Mouse (Mus musculus) heart, embryonic 14.5 days (tissue): ENCODE data around the gene Copb1. TPM values are rescaled to one million over a fixed set of nuclear protein-coding genes. Genes with fewer than 3 reads are reported as not detected.

Experiments used
- ATAC-seq: fragments of 200-750 bp; cut with Nextera tagmentation; 2 replicates; pipeline ENCODE4 v1.8.0; 2017; ENCODE audit warnings: low read depth, moderate TSS enrichment; ENCODE audit not compliant: insufficient number of reproducible peaks, insufficient read depth, low FRiP score
- H3K27ac ChIP-seq, 2 experiments: fragments of 200-500 bp in 1 of 2; fragments of 300-500 bp in 1 of 2; sonication (generic) in 1 of 2; replicated peaks in 1 of 2; 2 replicates each; pipeline ENCODE4 v1.5.1; 2012 to 2014; ENCODE audit warnings: low read depth in 2 of 2, low read length in 2 of 2, control low read depth in 1 of 2, mild to moderate bottlenecking in 1 of 2, mixed read lengths in 1 of 2; ENCODE audit not compliant: control insufficient read depth in 1 of 2, insufficient read depth in 1 of 2
- H3K27me3 ChIP-seq: fragments of 300-500 bp; sonication (generic); 2 replicates; pipeline ENCODE4 v1.6.1; 2014; ENCODE audit warnings: mild to moderate bottlenecking, low read length, control low read depth; ENCODE audit not compliant: control insufficient read depth, insufficient read depth
- H3K36me3 ChIP-seq: fragments of 300-500 bp; sonication (generic); 2 replicates; pipeline ENCODE4 v1.6.1; 2014; ENCODE audit warnings: mild to moderate bottlenecking, control low read depth, low read length, mixed read lengths; ENCODE audit not compliant: control insufficient read depth, insufficient read depth
- H3K4me1 ChIP-seq, 2 experiments: fragments of 200-500 bp in 1 of 2; fragments of 300-500 bp in 1 of 2; sonication (generic) in 1 of 2; 2 replicates each; pipeline ENCODE4 v1.6.1; 2012 to 2014; ENCODE audit warnings: low read length in 2 of 2, control low read depth in 1 of 2, mixed read lengths in 1 of 2; ENCODE audit not compliant: control insufficient read depth in 2 of 2, insufficient read depth in 2 of 2
- H3K4me2 ChIP-seq: fragments of 300-500 bp; sonication (generic); 2 replicates; pipeline ENCODE4 v1.6.1; 2014; ENCODE audit warnings: mild to moderate bottlenecking, low read length
- H3K4me3 ChIP-seq, 2 experiments: fragments of 200-500 bp in 1 of 2; fragments of 300-500 bp in 1 of 2; sonication (generic) in 1 of 2; 2 replicates each; pipeline ENCODE4 v1.5.1; 2012 to 2014; ENCODE audit warnings: low read length in 2 of 2, mild to moderate bottlenecking in 2 of 2, control low read depth in 1 of 2, low read depth in 1 of 2, moderate library complexity in 1 of 2; ENCODE audit not compliant: control insufficient read depth in 1 of 2, insufficient read depth in 1 of 2
- H3K9ac ChIP-seq: fragments of 300-500 bp; sonication (generic); 2 replicates; pipeline ENCODE4 v1.6.1; 2014; ENCODE audit warnings: mild to moderate bottlenecking, low read length
- H3K9me3 ChIP-seq: fragments of 300-500 bp; sonication (generic); 2 replicates; pipeline ENCODE4 v1.6.1; 2016; ENCODE audit warnings: low read length, control low read depth; ENCODE audit not compliant: control insufficient read depth
- WGBS: fragments of 180-500 bp; shearing (Covaris S2); extraction: QIAGEN DNeasy Blood & Tissue Kit; methylation state at CpG from one replicate; pipeline ENCODE4 v1.1.7; 2014; 5-methylcytosine and 5-hydroxymethylcytosine counted together
- polyA plus RNA-seq: library from polyadenylated mRNA; unstranded; fragments of >200 nt; fragmentation: Nextera tagmentation; extraction: Ambion mirVana; gene quantifications from 2 replicates; pipeline ENCODE4 v1.2.1, GENCODE M21; 2014

Copb1 gene
- polyA plus RNA-seq, 1 experiment from 2014 or later: 88.9 TPM

DNA sequence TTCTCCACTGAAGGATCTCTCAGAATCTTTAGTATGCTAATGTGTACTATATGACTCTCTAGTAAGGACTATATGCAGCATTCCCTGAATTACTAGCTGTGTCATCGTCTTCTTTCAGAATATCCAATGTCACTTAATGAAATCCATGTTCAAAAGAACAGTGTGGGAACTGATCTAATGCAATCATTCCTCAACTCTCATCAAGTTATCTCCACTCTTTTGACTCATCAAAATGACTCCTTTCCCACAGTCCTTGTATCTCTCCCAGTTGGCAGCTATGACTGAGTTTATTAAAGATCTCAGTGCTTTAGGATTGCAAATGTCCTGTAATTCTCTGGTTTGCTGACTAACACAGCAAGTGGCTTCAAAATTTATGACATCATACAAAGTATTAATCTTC lies 40.1 kb downstream of the Copb1 start:
- no peak overlapping the region for H3K4me3 ChIP-seq
- no peak overlapping the region for H3K9ac ChIP-seq
- no peaks in the 10 kb centered on the region for H3K27me3 ChIP-seq
- 84% methylated on average over 1 of the region's 1 CpGs for WGBS
- H3K27ac ChIP-seq: no peak overlapping the region
- H3K36me3 ChIP-seq: peaks cover 57% of the 10 kb centered on the region
- no peaks in the 10 kb centered on the region for H3K9me3 ChIP-seq
- ATAC-seq: no peak
- H3K4me2 ChIP-seq: no peak overlapping the region
- no peaks in the 10 kb centered on the region for H3K4me1 ChIP-seq

DNA sequence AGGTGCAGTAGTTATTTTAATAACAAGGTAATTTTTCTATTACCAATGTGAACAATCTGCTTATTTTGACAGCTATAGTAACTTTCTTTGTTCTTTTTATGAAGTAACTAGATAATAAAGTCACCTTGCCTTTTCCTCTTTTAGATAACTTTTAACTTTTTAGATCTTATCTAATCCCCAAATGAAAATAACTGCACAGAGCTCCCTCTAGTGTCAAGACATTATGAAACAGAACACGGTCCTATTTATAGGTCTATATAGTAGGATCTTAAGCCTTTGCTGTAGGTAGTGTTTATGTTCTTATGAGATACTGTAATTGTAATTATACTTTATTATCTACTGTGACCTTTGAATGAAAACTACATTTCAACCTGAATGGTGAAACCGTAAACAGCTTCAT lies 41.0 kb downstream of the Copb1 start:
- Histone ChIP-seq H3K9me3 (no peaks in the 10 kb centered on the region), H3K4me1 (no peaks in the 10 kb centered on the region), H3K4me3 (no peak overlapping the region), H3K4me2 (no peak overlapping the region), H3K27ac (no peak overlapping the region), H3K36me3 (peaks cover 55% of the 10 kb centered on the region), H3K27me3 (no peaks in the 10 kb centered on the region), H3K9ac (no peak overlapping the region)
- 58% methylated on average over 2 of the region's 2 CpGs for WGBS
- ATAC-seq: no peak

DNA sequence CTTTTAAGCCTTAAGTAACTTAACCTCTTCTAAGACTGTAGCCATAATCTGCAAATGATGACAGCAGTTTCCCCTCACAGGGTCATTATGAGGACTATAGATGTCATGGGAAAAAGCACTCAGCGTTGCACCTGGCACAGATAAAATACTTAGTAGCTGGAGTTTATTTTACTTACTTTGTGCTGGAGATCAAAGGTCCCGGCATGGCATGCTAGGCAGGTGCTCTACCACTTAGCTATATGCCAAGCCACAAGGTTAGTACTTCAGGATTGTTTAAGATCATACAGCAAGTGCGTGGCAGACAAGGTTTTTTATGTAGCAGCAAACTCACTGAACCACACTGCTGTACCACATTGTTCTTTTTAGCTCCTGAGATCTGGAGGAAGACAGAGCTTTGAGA lies 43.9 kb downstream of the Copb1 start:
- ATAC-seq: no peak
- no peak overlapping the region for H3K9ac ChIP-seq
- H3K27ac ChIP-seq: no peak overlapping the region
- H3K9me3 ChIP-seq: no peaks in the 10 kb centered on the region
- 81% methylated on average over 3 of the region's 3 CpGs for WGBS
- H3K4me1 ChIP-seq: no peaks in the 10 kb centered on the region
- H3K27me3 ChIP-seq: no peaks in the 10 kb centered on the region
- H3K36me3 ChIP-seq: peaks cover 31% of the 10 kb centered on the region
- no peak overlapping the region for H3K4me3 ChIP-seq
- H3K4me2 ChIP-seq: no peak overlapping the region

DNA sequence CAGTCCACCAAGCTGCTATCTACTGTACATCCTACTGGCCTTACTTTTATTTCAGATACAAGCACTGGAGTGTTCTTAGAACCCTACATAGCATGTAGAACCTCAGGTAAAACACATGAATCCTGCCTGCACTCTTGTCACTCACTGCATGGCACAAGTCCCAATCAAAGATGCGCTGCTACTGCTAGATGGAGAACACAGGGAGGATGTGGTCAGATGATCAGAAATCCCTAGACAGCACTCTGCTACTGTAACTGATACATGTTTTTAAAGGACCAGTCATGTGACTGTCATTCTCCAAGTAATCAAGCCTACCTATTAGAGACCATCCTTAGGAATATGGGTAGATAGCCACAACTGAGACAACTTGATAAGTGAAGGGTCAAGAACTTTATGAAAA lies 44.7 kb downstream of the Copb1 start:
- Histone ChIP-seq H3K4me3 (no peak overlapping the region), H3K36me3 (peaks cover 25% of the 10 kb centered on the region), H3K9me3 (no peaks in the 10 kb centered on the region), H3K4me1 (no peaks in the 10 kb centered on the region), H3K27ac (no peak overlapping the region), H3K4me2 (no peak overlapping the region), H3K9ac (no peak overlapping the region), H3K27me3 (no peaks in the 10 kb centered on the region)
- ATAC-seq: no peak
- 85% methylated on average over 1 of the region's 1 CpGs for WGBS

DNA sequence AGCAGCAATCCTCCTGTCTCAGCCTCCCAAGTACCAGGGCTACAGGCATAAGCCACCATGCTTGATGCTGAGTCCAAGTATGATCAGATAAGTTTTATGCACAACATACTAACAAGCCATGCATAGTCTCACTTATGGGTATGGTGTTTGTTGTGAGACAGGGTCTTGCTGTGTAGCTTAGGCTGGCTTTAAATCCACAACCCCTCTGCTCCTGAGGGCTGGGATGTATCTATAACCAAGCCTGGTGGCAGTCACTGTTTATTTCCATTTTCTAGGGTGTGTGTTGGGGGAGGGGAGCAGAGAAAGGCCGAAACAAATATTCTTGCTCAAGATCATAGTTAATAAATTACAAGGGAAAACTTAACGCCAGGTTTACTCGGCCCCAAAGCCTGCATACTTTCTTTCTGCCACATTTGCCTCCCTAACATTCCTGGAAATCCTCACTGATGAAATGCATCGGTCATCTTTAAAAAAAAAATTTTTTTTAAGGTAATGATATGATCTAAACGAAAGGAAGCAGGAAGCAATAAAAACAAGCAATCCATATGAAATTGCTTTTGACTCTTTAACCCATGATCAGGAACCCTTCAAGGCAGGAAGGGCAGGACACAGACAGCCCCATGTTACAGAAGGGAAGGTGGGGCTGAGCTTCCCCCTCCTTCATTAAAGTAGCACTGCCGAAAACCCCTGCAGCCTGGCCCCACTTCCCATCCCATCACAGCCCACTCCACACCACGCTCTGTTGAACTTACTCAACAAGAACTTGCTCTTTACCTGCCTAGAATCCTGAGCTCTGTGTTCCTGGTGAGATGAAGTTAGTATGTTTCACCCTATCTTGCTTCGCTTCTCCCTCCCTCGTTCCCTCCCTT lies 50.8 kb downstream of the Copb1 start:
- no peak for ATAC-seq
- peak overlapping the region in 1 of 2 experiments; percentile 9; a peak in 1 of 4 replicates for H3K27ac ChIP-seq

DNA sequence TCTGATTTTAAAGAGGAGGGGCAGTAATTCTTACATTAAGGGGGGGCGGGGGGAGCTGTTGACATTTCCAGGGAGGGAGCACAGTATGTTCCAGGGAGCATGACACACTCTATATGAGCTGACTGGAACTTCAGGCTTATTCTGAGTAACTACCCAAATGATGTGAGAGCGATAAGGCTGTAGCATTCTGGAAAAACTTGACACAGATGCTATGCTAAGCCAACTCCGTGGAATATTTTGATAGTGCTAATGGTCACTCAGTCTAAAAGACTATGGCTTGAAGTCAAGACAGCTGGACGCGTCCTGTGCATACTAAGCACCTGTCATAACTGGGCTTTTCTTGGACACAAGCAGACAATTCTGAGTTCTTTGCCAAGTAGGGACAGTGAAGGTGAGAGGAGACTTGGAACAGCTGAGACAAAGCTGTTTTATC lies 51.5 kb downstream of the Copb1 start:
- no peak overlapping the region for H3K9ac ChIP-seq
- no peaks in the 10 kb centered on the region for H3K36me3 ChIP-seq
- H3K4me1 ChIP-seq: peaks cover 30 to 43% of the 10 kb centered on the region in 2 experiments
- no peak overlapping the region for H3K4me2 ChIP-seq
- no peaks in the 10 kb centered on the region for H3K27me3 ChIP-seq
- 56% methylated on average over 5 of the region's 5 CpGs for WGBS
- ATAC-seq: no peak
- H3K9me3 ChIP-seq: no peaks in the 10 kb centered on the region
- no peak overlapping the region for H3K4me3 ChIP-seq
- H3K27ac ChIP-seq: peak overlapping the region in 1 of 2 experiments; percentile 21; a peak in 1 of 4 replicates

More for the DNA sequence above, 50.8 kb downstream of the Copb1 start:
- Histone ChIP-seq H3K36me3 (no peaks in the 10 kb centered on the region), H3K4me1 (peaks cover 29 to 41% of the 10 kb centered on the region in 2 experiments), H3K4me3 (no peak overlapping the region), H3K9me3 (no peaks in the 10 kb centered on the region), H3K9ac (no peak overlapping the region), H3K4me2 (no peak overlapping the region), H3K27me3 (no peaks in the 10 kb centered on the region)
- WGBS: 63% methylated on average over 9 of the region's 9 CpGs

DNA sequence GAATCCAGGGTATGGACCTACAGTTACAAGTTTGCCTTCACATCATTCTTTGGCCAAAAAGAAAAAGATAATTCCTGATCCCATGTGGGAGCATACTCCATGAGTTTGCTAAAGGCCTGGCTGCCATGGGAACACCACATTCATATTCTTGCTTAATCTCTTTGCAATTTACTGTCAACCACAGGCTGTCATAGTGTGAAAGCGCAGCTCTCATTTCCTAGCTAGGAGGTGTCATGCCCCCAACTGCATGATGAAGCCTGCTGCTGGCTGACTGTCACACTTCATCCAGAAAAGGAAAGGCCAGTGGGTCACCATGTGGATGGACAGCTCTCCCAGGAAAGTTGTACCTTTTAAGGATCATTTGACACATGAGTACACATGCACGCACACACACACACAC lies 53.9 kb downstream of the Copb1 start:
- Histone ChIP-seq H3K27ac (peak overlapping the region; percentile 88 to 89), H3K27me3 (no peaks in the 10 kb centered on the region), H3K4me1 (peaks cover 30 to 43% of the 10 kb centered on the region in 2 experiments), H3K9me3 (no peaks in the 10 kb centered on the region), H3K4me2 (no peak overlapping the region), H3K9ac (no peak overlapping the region), H3K36me3 (no peaks in the 10 kb centered on the region), H3K4me3 (no peak overlapping the region)
- WGBS: 57% methylated on average over 2 of the region's 2 CpGs
- no peak for ATAC-seq
